Mouse (Mus musculus) embryonic facial prominence, embryonic 11.5 days (tissue): Measurements from ENCODE around the gene Cnr2. TPM values are rescaled to one million over a fixed set of nuclear protein-coding genes. Genes with fewer than 3 reads are reported as not detected.

ENCODE experiments used
- ATAC-seq: fragments of 200-750 bp; cut with Nextera tagmentation; replicated peaks from 2 replicates; pipeline ENCODE4 v1.8.0; 2017; ENCODE audit warnings: low read depth; ENCODE audit not compliant: insufficient number of reproducible peaks, low FRiP score, low TSS enrichment
- DNase-seq: peaks from one replicate; pipeline ENCODE4 v3.0.0-alpha.2; 2015; ENCODE audit warnings: low spot score
- H3K27ac ChIP-seq: fragments of 300-500 bp; sonication (generic); replicated peaks from 2 replicates; pipeline ENCODE4 v1.5.1; 2014; ENCODE audit warnings: mild to moderate bottlenecking, low read depth, low read length, control low read depth
- H3K27me3 ChIP-seq: fragments of 300-500 bp; sonication (generic); 2 replicates; pipeline ENCODE4 v1.6.1; 2014; ENCODE audit warnings: mild to moderate bottlenecking, low read length, moderate library complexity, mixed read lengths; ENCODE audit not compliant: control insufficient read depth, insufficient read depth
- H3K36me3 ChIP-seq: fragments of 300-500 bp; sonication (generic); replicated peaks from 2 replicates; pipeline ENCODE4 v1.6.1; 2014; ENCODE audit warnings: low read depth, mild to moderate bottlenecking, low read length, moderate library complexity, mixed read lengths; ENCODE audit not compliant: control insufficient read depth, insufficient read depth
- H3K4me1 ChIP-seq: fragments of 300-500 bp; sonication (generic); 2 replicates; pipeline ENCODE4 v1.6.1; 2014; ENCODE audit warnings: low read length, mixed read lengths; ENCODE audit not compliant: control insufficient read depth, insufficient read depth
- H3K4me2 ChIP-seq: fragments of 300-500 bp; sonication (generic); 2 replicates; pipeline ENCODE4 v1.6.1; 2014; ENCODE audit warnings: low read depth, mild to moderate bottlenecking, control low read depth, low read length, moderate library complexity
- H3K4me3 ChIP-seq: fragments of 300-500 bp; sonication (generic); 2 replicates; pipeline ENCODE4 v1.5.1; 2014; ENCODE audit warnings: low read depth, low read length, control low read depth
- H3K9ac ChIP-seq: fragments of 300-500 bp; sonication (generic); replicated peaks from 2 replicates; pipeline ENCODE4 v1.6.1; 2014; ENCODE audit warnings: mild to moderate bottlenecking, control low read depth, low read length
- H3K9me3 ChIP-seq: fragments of 300-500 bp; sonication (generic); replicated peaks from 2 replicates; pipeline ENCODE4 v1.6.1; 2016; ENCODE audit warnings: mild to moderate bottlenecking, low read length, inconsistent platforms, mixed read lengths; ENCODE audit not compliant: control insufficient read depth
- WGBS: fragments of 180-500 bp; shearing (Covaris S2); extraction: QIAGEN DNeasy Blood & Tissue Kit; methylation state at CpG from one replicate; pipeline ENCODE4 v1.1.7; 2014; 5-methylcytosine and 5-hydroxymethylcytosine counted together
- polyA plus RNA-seq: library from polyadenylated mRNA; unstranded; fragments of >200 nt; fragmentation: Nextera tagmentation; extraction: Ambion mirVana; gene quantifications from 2 replicates; pipeline ENCODE4 v1.2.1, GENCODE M21; 2014

The Cnr2 gene
- polyA plus RNA-seq, 1 experiment from 2014 or later, result 0.43 TPM

DNA sequence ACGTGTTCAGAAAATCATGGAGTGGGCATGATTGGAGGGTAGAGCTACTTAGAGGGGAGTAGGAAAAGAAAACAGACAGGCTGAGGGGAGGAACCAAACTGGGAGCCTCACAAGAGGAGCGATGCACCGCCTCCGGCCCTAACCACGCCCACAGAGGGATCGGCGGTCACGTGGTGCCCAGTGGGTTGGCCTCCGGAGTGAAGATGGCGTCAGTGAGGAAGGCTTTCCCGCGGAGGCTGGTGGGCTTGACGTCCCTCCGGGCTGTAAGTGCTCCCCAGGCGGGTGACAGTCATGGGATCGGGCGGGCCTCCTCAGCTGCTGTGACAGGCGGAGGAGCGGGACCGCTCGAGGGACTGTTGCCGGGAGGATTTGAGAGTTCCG is 51.1 kb downstream of the Cnr2 start, which contains the start of gene Hmgcl:
TSS of gene Hmgcl (plus strand) at position 171 of the 381 bp plus-strand sequence.
- no peak within 1 kb of the TSS for H3K27ac ChIP-seq
- under 1% methylated on average over 23 of the region's 23 CpGs for WGBS
- H3K4me3 ChIP-seq, result peak within 1 kb of the TSS; percentile 77

GRCm38 (mm10) chr4:135946659-135947301 is 51.6 kb downstream of the Cnr2 start:
- Histone ChIP-seq H3K4me2 (peak overlapping the region; percentile 85), H3K9me3 (no peaks in the 10 kb centered on the region), H3K27me3 (no peaks in the 10 kb centered on the region), H3K36me3 (no peaks in the 10 kb centered on the region; the same call in 1 of the 2 replicates), H3K4me1 (no peaks in the 10 kb centered on the region), H3K4me3 (peak overlapping the region; percentile 77), H3K27ac (no peak overlapping the region), H3K9ac (peak overlapping the region; percentile 71)
- 2% methylated on average over 28 of the region's 28 CpGs for WGBS
- ATAC-seq (peak; percentile 19; the same call in 1 of the 2 replicates), DNase-seq (no peak)

More for the DNA sequence above, 51.1 kb downstream of the Cnr2 start, which contains the start of gene Hmgcl:
- Histone ChIP-seq H3K36me3 (no peaks in the 10 kb centered on the region), H3K27me3 (no peaks in the 10 kb centered on the region), H3K4me1 (no peaks in the 10 kb centered on the region), H3K4me2 (peak within 1 kb of the TSS; percentile 85), H3K9ac (peak within 1 kb of the TSS; percentile 71), H3K9me3 (no peaks in the 10 kb centered on the region)
- DNase-seq, result peak; percentile 96
- ATAC-seq, result peak; percentile 75

DNA sequence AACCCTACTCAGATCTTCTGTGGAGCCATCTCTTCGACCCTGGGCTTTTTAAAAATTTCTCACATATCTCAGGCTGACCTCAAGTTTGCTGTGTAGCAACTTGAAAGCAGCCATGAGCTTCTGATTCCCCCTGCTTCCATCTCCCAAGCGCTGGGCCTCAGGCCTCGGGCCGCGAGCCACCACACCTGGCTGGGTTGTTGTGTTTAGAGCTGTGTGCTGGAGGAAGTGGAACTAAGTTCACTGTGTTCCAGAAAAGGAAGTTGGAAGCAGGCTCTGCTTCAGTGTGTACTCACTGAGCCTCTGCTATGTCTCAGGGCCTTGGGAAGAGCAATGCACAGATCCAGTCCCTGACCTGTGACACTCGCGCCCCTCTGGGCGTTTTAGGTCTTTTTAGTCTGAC is 52.9 kb downstream of the Cnr2 start:
- ATAC-seq, result no peak
- Histone ChIP-seq H3K36me3 (no peaks in the 10 kb centered on the region; the same call in 1 of the 2 replicates), H3K4me2 (no peak overlapping the region), H3K9me3 (no peaks in the 10 kb centered on the region), H3K27ac (no peak overlapping the region), H3K4me1 (no peaks in the 10 kb centered on the region), H3K27me3 (no peaks in the 10 kb centered on the region), H3K9ac (no peak overlapping the region), H3K4me3 (no peak overlapping the region)
- WGBS, result 94% methylated on average over 8 of the region's 8 CpGs
- no peak for DNase-seq

DNA sequence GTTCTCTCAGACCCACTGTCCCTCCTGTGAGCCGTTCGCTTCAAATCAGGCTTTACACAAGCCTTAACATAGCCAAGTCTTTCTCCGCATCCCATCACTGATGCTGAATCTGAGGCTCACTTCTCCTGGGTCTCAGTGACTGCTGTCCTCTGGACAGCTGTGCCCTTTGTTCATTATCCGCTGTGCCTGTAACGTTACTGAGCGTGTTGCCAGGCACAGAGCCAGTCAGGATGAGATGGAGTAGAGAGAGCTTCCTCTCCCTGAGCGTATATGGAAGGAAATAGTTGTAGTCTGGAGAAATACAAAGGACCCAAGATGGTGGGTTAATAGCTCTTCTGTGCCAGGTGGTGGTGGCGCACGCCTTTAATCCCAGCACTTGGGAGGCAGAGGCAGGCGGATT is 54.3 kb downstream of the Cnr2 start:
- Histone ChIP-seq H3K9ac (no peak overlapping the region), H3K27ac (no peak overlapping the region), H3K4me1 (no peaks in the 10 kb centered on the region), H3K4me2 (no peak overlapping the region), H3K27me3 (no peaks in the 10 kb centered on the region), H3K4me3 (no peak overlapping the region), H3K9me3 (no peaks in the 10 kb centered on the region), H3K36me3 (no peaks in the 10 kb centered on the region; the same call in 1 of the 2 replicates)
- no peak for DNase-seq
- ATAC-seq, result no peak
- 86% methylated on average over 10 of the region's 10 CpGs for WGBS

GRCm38 (mm10) chr4:135949911-135950310 is 54.7 kb downstream of the Cnr2 start:
- Histone ChIP-seq H3K9ac (no peak overlapping the region), H3K4me2 (no peak overlapping the region), H3K27ac (no peak overlapping the region), H3K4me3 (no peak overlapping the region), H3K4me1 (no peaks in the 10 kb centered on the region), H3K27me3 (no peaks in the 10 kb centered on the region), H3K36me3 (no peaks in the 10 kb centered on the region; the same call in 1 of the 2 replicates), H3K9me3 (no peaks in the 10 kb centered on the region)
- 76% methylated on average over 6 of the region's 6 CpGs for WGBS
- DNase-seq (no peak), ATAC-seq (no peak)

GRCm38 (mm10) chr4:135950365-135950764 is 55.2 kb downstream of the Cnr2 start:
- H3K36me3 ChIP-seq, result no peaks in the 10 kb centered on the region; the same call in 1 of the 2 replicates
- H3K27ac ChIP-seq, result no peak overlapping the region
- H3K9ac ChIP-seq, result no peak overlapping the region
- no peaks in the 10 kb centered on the region for H3K4me1 ChIP-seq
- ATAC-seq (no peak), DNase-seq (no peak)
- no peaks in the 10 kb centered on the region for H3K27me3 ChIP-seq
- 90% methylated on average over 6 of the region's 6 CpGs for WGBS
- H3K9me3 ChIP-seq, result no peaks in the 10 kb centered on the region
- H3K4me2 ChIP-seq, result no peak overlapping the region
- H3K4me3 ChIP-seq, result no peak overlapping the region

DNA sequence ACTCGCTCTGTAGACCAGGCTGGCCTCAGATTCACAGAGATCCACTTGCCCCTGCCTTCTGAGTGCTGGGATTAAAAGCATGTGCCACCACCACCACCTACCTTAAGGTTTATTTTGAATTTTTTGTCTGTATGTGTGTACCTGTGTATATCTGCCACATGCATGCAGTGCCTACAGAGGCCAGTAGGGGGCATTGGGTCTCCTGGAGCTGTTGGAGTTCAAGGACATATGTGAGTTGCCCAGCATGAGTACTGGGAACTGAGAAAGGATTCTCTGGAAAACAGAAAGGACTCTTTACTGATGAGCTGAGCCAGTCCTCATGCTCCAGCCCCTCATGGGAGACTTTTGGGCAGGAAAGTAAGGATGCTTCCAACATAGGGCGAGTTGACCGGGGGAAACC is 56.3 kb downstream of the Cnr2 start:
- 90% methylated on average over 3 of the region's 3 CpGs for WGBS
- H3K9ac ChIP-seq, result no peak overlapping the region
- H3K27me3 ChIP-seq, result no peaks in the 10 kb centered on the region
- no peaks in the 10 kb centered on the region for H3K9me3 ChIP-seq
- no peak overlapping the region for H3K4me2 ChIP-seq
- H3K27ac ChIP-seq, result no peak overlapping the region
- H3K4me1 ChIP-seq, result no peaks in the 10 kb centered on the region
- ATAC-seq (no peak), DNase-seq (no peak)
- no peak overlapping the region for H3K4me3 ChIP-seq
- no peaks in the 10 kb centered on the region; the same call in 1 of the 2 replicates for H3K36me3 ChIP-seq

- Histone ChIP-seq H3K4me2 (no peak overlapping the region), H3K4me3 (no peak overlapping the region), H3K4me1 (no peaks in the 10 kb centered on the region), H3K9ac (no peak overlapping the region), H3K27me3 (no peaks in the 10 kb centered on the region), H3K9me3 (no peaks in the 10 kb centered on the region), H3K27ac (no peak overlapping the region), H3K36me3 (no peaks in the 10 kb centered on the region; the same call in 1 of the 2 replicates)
- no peak for DNase-seq
- 89% methylated on average over 3 of the region's 3 CpGs for whole genome bisulfite sequencing
- no peak for ATAC-seq
These were observed 58.0 kb downstream of the Cnr2 start for GRCm38 (mm10) chr4:135953179-135953578.
